Mouse (Mus musculus): Measurements from ENCODE around the gene Rplp2.

Rplp2 gene

DNA sequence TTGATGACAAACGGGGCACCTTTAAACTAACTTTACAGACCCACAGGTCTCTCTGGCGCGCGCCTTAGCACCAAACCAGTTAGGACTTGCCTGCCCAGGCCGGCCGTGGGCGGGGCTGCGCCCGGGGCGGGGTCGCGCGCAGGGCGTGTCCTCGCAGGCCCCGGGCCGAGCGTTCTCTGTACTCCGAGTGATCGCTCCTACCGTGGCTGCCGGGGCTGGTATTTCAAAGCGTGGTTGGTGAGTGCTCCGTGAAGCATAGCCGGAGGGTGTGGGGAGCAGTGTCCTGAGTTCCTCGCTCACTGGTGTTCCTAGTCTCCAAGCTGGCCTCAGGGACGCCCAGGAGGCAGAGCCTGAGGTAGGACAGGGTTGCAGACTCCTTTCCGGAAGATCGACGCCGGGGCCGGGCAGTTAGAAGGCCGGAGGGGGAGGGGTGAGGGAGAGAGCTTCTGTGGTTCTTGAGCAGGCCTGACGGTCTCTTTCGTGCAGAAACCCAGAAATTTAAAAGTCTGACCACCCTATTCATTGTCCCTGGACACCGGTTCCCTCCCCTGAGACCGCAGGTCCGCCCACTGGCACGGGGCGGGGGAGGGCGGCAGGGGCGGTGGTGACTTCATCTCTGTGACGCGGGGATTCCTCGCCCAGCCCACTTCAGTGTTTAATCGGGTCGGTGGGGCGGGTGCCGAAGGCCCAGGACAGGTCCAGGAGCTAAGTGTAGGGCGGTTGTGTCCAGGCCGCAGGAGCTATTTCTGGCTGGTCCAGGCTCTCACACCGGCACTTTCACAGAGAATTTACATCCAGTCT lies 20.3 kb downstream of the Rplp2 start, which contains the start of gene Cd151:
TSS of gene Cd151 (plus strand) at position 163 of the 801 bp plus-strand sequence.
- peak; percentile 90 for DNase-seq (ENCODE audit: low spot score)

DNA sequence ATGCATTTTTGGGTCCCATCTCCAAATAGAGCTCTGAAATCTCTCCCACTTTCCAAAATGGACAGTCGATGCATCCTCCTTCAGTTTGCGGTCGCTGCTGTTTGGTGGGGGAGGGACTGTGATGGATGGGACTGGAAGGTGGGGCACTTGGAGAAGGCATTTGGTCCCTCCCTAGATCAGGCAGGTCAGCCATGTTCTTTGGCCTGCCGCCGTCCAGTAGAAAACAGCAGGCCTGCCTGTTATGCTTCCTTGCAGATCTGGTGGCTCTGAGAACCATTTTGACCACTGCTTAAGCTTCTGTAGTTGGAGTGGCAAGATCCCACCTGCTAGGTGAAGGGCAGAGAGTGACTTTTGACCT lies 21.0 kb downstream of the Rplp2 start:
- no peak for DNase-seq (ENCODE audit: low spot score)

DNA sequence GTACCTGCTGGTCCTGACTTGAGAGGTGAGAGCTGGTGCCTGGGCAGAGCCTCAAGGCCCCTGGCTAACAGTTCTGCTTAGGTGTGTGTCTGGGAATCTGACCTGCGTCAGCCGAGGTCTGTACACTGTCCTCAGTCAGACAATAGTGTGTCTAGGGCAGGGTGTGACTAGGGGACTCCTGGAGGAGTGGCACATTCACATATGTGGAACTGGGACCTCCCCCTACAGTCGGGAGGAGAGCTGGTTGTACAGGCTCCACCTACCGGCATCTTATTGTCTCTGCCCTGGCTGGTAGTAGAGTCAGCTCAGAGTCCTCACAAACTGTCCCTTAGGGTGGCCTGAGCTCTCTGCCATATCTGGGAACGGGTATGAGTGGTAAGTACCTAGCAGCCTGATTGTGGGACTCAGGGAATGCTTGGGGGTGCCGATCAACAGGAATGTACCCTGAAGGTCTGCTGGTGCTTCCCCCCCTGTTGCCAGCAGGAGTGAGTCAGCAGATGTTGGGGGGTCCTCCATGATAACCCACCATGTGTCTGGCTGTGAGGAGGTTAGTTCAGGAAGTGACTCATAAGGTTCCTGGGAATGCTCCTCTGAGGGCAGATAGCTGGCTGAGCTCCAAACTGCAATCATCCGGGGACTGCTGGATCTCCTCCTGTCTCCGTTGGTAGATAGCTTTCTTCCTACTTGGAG lies 21.5 kb downstream of the Rplp2 start:
- peak; percentile 56 for DNase-seq (ENCODE audit: low spot score)

- no peak for DNase-seq (ENCODE audit: low spot score)
These were observed 22.2 kb downstream of the Rplp2 start for GRCm38 (mm10) chr7:141469352-141469751.

DNA sequence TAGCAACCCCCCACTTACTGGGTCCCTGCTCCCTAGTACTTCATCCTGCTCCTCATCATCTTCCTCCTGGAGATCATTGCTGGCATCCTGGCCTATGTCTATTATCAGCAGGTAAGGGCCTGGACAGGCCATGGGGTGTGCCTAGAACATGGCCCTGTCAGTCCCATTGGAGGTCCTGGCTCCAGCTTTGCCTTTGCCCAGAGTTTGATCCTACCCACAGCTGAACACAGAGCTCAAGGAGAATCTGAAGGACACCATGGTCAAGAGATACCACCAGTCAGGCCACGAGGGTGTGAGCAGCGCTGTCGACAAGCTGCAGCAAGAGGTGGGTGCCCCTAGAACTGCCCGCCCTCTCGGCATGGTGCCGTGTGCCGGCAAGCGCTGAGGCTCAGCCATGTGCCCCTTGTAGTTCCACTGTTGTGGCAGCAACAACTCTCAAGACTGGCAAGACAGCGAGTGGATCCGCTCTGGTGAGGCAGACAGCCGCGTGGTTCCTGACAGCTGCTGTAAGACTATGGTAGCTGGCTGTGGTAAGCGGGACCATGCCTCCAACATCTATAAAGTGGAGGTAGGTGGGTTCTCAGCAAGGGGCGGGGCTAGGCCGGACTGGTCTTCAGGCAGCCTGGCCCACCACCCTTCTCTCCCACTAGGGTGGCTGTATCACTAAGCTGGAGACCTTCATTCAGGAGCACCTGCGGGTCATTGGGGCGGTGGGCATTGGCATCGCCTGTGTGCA lies 22.9 kb downstream of the Rplp2 start:
- DNase-seq (ENCODE audit: low spot score) = no peak

DNA sequence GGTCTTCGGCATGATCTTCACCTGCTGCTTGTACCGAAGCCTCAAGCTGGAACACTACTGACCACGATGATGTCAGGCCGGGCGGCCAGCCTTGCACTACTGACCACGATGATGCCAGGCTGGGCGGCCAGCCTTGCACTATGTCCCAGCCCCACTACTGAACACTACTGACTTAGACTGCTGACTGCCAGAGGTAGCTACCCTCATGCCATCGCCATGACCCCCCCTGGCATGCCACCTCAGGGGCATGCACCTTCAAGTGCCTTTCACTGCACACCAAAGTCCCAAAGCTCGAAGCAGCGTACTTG lies 23.4 kb downstream of the Rplp2 start:
- DNase-seq (ENCODE audit: low spot score) = no peak

- no peak for DNase-seq (ENCODE audit: low spot score)
These were observed 24.1 kb downstream of the Rplp2 start for GRCm38 (mm10) chr7:141471236-141471635.

DNA sequence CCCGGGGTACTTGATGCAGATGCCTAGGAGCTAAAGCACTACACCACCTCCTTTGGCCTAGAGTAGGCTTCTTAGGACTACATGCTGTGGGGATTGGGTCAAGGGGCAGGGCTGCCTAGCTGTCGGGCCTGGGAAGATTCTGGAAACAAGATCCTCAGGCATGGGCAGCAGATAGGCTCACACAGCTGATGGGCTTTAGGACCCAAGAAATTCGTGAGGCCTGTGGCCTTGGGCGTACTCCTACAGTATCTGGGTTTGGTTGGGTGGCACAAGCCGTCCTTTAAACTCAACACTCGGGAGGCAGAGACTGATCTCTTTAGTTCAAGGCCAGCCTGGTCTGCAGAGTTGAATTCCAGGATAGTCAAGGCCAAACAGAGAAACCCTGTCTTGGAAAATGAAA lies 25.1 kb downstream of the Rplp2 start:
- no peak for DNase-seq (ENCODE audit: low spot score)

GRCm38 (mm10) chr7:141472763-141473162 lies 25.6 kb downstream of the Rplp2 start:
- no peak for DNase-seq (ENCODE audit: low spot score)

- no peak for DNase-seq (ENCODE audit: low spot score)
These were observed 27.0 kb downstream of the Rplp2 start for GRCm38 (mm10) chr7:141474160-141474559.

GRCm38 (mm10) chr7:141475011-141475804 lies 28.0 kb downstream of the Rplp2 start, which contains the start of the genes Polr2l and Tspan4:
Gene Polr2l, minus strand, starts transcription at chr7:141475132.
Gene Tspan4, plus strand, starts transcription at chr7:141475240.
- peak; percentile 82 for DNase-seq (ENCODE audit: low spot score)

GRCm38 (mm10) chr7:141475805-141476158 lies 28.6 kb downstream of the Rplp2 start:
- DNase-seq (ENCODE audit: low spot score) = no peak

GRCm38 (mm10) chr7:141476226-141476980 lies 29.2 kb downstream of the Rplp2 start:
- DNase-seq (ENCODE audit: low spot score) = peak; percentile 83

DNA sequence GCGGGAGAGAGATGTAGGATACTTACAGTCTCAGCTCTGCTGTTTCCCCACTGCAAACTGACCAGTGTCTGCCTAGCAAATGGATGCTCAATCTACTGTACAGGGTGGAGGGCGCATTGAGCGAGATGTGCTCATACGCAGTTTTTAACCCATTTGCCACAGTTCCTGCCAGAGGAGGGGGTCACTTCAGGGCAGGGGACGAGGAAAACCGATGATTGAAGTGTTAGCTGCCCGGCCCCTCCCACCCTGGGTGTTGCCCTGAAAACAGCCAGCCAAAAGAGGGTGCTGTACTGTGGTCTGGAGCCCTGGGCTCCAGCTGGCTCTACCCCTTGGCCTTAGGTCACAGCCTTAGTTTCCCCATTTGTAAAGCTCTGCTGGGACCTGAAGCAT lies 29.8 kb downstream of the Rplp2 start:
- DNase-seq (ENCODE audit: low spot score) = peak; percentile 23

GRCm38 (mm10) chr7:141477578-141478269 lies 30.6 kb downstream of the Rplp2 start:
- no peak for DNase-seq (ENCODE audit: low spot score)

- DNase-seq (ENCODE audit: low spot score) = no peak
These were observed 31.1 kb downstream of the Rplp2 start for GRCm38 (mm10) chr7:141478270-141478748.

GRCm38 (mm10) chr7:141480842-141481497 lies 33.8 kb downstream of the Rplp2 start:
- DNase-seq (ENCODE audit: low spot score) = peak; percentile 55

DNA sequence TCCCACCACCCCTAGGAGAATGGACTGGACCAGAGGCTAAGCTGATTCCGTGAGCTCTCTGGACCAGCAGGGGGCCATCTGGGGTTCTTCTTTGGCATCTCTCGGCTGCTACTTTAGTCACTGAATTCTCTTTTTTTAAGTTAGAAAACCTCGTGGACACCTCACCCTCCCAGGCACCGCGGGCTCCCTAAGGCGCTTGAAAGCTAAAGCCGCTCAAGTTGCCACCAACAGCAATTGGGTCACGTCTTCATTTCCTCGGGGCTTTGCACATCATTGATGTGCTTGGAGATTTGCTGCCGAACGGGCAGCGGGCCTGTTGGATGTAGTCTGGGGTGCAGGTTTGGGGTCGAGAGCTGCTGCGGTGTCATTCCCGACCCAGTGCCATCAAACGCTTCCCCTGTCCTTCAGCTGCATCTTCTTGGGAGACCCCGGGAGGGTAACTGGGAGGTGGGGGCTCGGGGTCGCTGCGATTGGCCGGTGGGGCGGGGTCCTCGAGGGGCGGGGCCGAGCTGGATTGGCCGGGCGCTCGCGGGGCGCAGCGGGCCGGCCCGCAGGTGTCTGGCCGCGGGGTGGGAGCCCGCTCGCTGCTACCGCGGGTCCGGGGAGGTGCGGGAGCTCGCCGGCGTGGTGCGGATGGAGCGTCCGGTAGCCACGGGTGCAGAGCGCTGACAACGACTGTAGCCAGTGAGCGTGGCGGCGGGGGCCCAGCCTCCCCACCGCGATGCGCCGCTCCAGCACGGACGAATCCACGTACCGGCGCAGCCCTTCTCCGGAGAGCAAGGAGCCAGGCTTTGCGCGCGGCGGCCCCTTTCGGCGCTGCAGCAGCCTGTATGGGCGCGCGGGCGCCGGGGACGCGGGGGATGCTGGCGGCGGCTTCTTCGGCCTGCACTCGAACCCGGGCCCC lies 34.6 kb downstream of the Rplp2 start:
- peak; percentile 25 for DNase-seq (ENCODE audit: low spot score)

DNA sequence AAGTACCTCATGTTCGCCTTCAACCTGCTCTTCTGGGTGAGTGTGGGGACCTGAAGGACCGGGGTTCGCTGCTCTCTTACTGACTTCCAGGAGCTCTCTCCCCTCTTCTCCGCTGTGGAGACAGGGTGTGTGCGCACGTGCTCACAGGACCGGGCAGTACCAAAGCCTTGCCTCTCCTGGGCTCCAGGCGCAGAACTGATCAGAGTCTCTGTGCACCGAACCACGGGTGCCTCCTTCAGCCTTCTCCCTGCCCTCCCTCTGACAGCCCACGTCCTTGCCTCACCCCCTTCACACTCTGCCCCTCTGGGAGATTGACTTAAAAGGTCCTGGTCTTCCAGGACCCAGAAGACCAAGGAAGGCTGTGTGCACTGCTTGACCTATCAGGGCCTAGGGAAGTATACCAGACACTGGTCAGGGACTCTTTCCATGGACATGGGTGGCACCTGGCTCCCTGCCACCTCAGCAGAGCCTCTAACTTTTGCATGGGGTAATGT lies 35.4 kb downstream of the Rplp2 start:
- no peak for DNase-seq (ENCODE audit: low spot score)
